Mouse (Mus musculus) hindbrain, embryonic 12.5 days (tissue): ENCODE results near the gene Mrpl36. TPM values are rescaled to one million over a fixed set of nuclear protein-coding genes. Genes with fewer than 3 reads are reported as not detected.

Source experiments
- ATAC-seq: fragments of 200-750 bp; cut with Nextera tagmentation; 2 replicates; pipeline ENCODE4 v1.8.0; 2017; ENCODE audit warnings: moderate TSS enrichment; ENCODE audit not compliant: low FRiP score
- H3K27ac ChIP-seq: fragments of 300-500 bp; sonication (generic); 2 replicates; pipeline ENCODE4 v1.5.1; 2016; ENCODE audit warnings: mild to moderate bottlenecking
- H3K27me3 ChIP-seq: fragments of 300-500 bp; sonication (generic); 2 replicates; pipeline ENCODE4 v1.6.1; 2016; ENCODE audit warnings: mild to moderate bottlenecking
- H3K36me3 ChIP-seq: fragments of 300-500 bp; sonication (generic); 2 replicates; pipeline ENCODE4 v1.6.1; 2016; ENCODE audit warnings: mild to moderate bottlenecking
- H3K4me1 ChIP-seq: fragments of 300-500 bp; sonication (generic); 2 replicates; pipeline ENCODE4 v1.6.1; 2016
- H3K4me2 ChIP-seq: fragments of 300-500 bp; sonication (generic); replicated peaks from 2 replicates; pipeline ENCODE4 v1.6.1; 2016; ENCODE audit warnings: mild to moderate bottlenecking
- H3K4me3 ChIP-seq: fragments of 300-500 bp; sonication (generic); 2 replicates; pipeline ENCODE4 v1.5.1; 2016; ENCODE audit warnings: mild to moderate bottlenecking
- H3K9ac ChIP-seq: fragments of 300-500 bp; sonication (generic); 2 replicates; pipeline ENCODE4 v1.6.1; 2016; ENCODE audit warnings: mild to moderate bottlenecking, moderate library complexity
- H3K9me3 ChIP-seq: fragments of 300-500 bp; sonication (generic); replicated peaks from 2 replicates; pipeline ENCODE4 v1.6.1; 2016; ENCODE audit warnings: mild to moderate bottlenecking
- WGBS: fragments of 180-500 bp; shearing (Covaris S2); methylation state at CpG from one replicate; pipeline ENCODE4 v1.1.7; 2016; 5-methylcytosine and 5-hydroxymethylcytosine counted together
- polyA plus RNA-seq: library from polyadenylated mRNA; unstranded; fragments of >200 nt; fragmentation: Nextera tagmentation; extraction: Ambion mirVana; gene quantifications from 2 replicates; pipeline ENCODE4 v1.2.1, GENCODE M21; 2016

Gene Mrpl36
- polyA plus RNA-seq, 1 experiment from 2014 or later: 101 TPM

GRCm38 (mm10) chr13:73347922-73348650 lies 19.8 kb downstream of the Mrpl36 start:
- Histone ChIP-seq H3K27me3 (no peaks in the 10 kb centered on the region), H3K9me3 (no peaks in the 10 kb centered on the region), H3K4me1 (no peaks in the 10 kb centered on the region), H3K4me3 (no peak overlapping the region), H3K4me2 (no peak overlapping the region), H3K36me3 (no peaks in the 10 kb centered on the region), H3K27ac (no peak overlapping the region), H3K9ac (no peak overlapping the region)
- WGBS: 86% methylated on average over 7 of the region's 7 CpGs
- ATAC-seq: no peak

- H3K4me1 ChIP-seq: no peaks in the 10 kb centered on the region
- no peak overlapping the region for H3K27ac ChIP-seq
- no peak overlapping the region for H3K9ac ChIP-seq
- no peak for ATAC-seq
- H3K9me3 ChIP-seq: no peaks in the 10 kb centered on the region
- H3K4me2 ChIP-seq: no peak overlapping the region
- no peak overlapping the region for H3K4me3 ChIP-seq
- 90% methylated on average over 9 of the region's 9 CpGs for WGBS
- no peaks in the 10 kb centered on the region for H3K27me3 ChIP-seq
- no peaks in the 10 kb centered on the region for H3K36me3 ChIP-seq
Observed at GRCm38 (mm10) chr13:73350741-73351140, 22.4 kb downstream of the Mrpl36 start.

GRCm38 (mm10) chr13:73351910-73352309 lies 23.6 kb downstream of the Mrpl36 start:
- Histone ChIP-seq H3K36me3 (no peaks in the 10 kb centered on the region), H3K27me3 (no peaks in the 10 kb centered on the region), H3K4me3 (no peak overlapping the region), H3K27ac (no peak overlapping the region), H3K4me2 (no peak overlapping the region), H3K9ac (no peak overlapping the region), H3K4me1 (no peaks in the 10 kb centered on the region), H3K9me3 (no peaks in the 10 kb centered on the region)
- no peak for ATAC-seq
- 71% methylated on average over 3 of the region's 3 CpGs for WGBS

- ATAC-seq: no peak
- H3K9me3 ChIP-seq: no peaks in the 10 kb centered on the region
- no peak overlapping the region for H3K27ac ChIP-seq
- H3K4me3 ChIP-seq: no peak overlapping the region
- H3K36me3 ChIP-seq: no peaks in the 10 kb centered on the region
- no peaks in the 10 kb centered on the region for H3K27me3 ChIP-seq
- H3K9ac ChIP-seq: no peak overlapping the region
- no peak overlapping the region for H3K4me2 ChIP-seq
- no peaks in the 10 kb centered on the region for H3K4me1 ChIP-seq
Observed at GRCm38 (mm10) chr13:73352491-73352890, 24.2 kb downstream of the Mrpl36 start.

GRCm38 (mm10) chr13:73357106-73357505 lies 28.8 kb downstream of the Mrpl36 start:
- no peak for ATAC-seq
- Histone ChIP-seq H3K4me1 (no peaks in the 10 kb centered on the region), H3K4me2 (no peak overlapping the region), H3K27me3 (no peaks in the 10 kb centered on the region), H3K9me3 (no peaks in the 10 kb centered on the region), H3K27ac (no peak overlapping the region), H3K4me3 (no peak overlapping the region), H3K9ac (no peak overlapping the region), H3K36me3 (no peaks in the 10 kb centered on the region)
- 82% methylated on average over 3 of the region's 3 CpGs for WGBS

GRCm38 (mm10) chr13:73373367-73373766 lies 45.1 kb downstream of the Mrpl36 start:
- Histone ChIP-seq H3K9ac (no peak overlapping the region), H3K27ac (no peak overlapping the region), H3K36me3 (no peaks in the 10 kb centered on the region), H3K27me3 (no peaks in the 10 kb centered on the region), H3K9me3 (no peaks in the 10 kb centered on the region), H3K4me1 (no peaks in the 10 kb centered on the region; the same call in 1 of the 2 replicates), H3K4me2 (no peak overlapping the region), H3K4me3 (no peak overlapping the region)
- WGBS: 78% methylated on average over 4 of the region's 4 CpGs
- no peak for ATAC-seq

- H3K27ac ChIP-seq: no peak overlapping the region
- no peak for ATAC-seq
- H3K9ac ChIP-seq: no peak overlapping the region
- H3K4me3 ChIP-seq: no peak overlapping the region
- H3K4me2 ChIP-seq: no peak overlapping the region
- no peaks in the 10 kb centered on the region for H3K27me3 ChIP-seq
- H3K4me1 ChIP-seq: no peaks in the 10 kb centered on the region; the same call in 1 of the 2 replicates
- 66% methylated on average over 2 of the region's 2 CpGs for WGBS
- H3K9me3 ChIP-seq: no peaks in the 10 kb centered on the region
- no peaks in the 10 kb centered on the region for H3K36me3 ChIP-seq
Observed at GRCm38 (mm10) chr13:73374612-73375011, 46.3 kb downstream of the Mrpl36 start.

GRCm38 (mm10) chr13:73377637-73378036 lies 49.3 kb downstream of the Mrpl36 start:
- H3K36me3 ChIP-seq: no peaks in the 10 kb centered on the region
- H3K4me1 ChIP-seq: no peaks in the 10 kb centered on the region; the same call in 1 of the 2 replicates
- no peaks in the 10 kb centered on the region for H3K27me3 ChIP-seq
- no peak overlapping the region for H3K27ac ChIP-seq
- 85% methylated on average over 9 of the region's 9 CpGs for WGBS
- H3K4me2 ChIP-seq: no peak overlapping the region
- no peaks in the 10 kb centered on the region for H3K9me3 ChIP-seq
- no peak overlapping the region for H3K4me3 ChIP-seq
- H3K9ac ChIP-seq: no peak overlapping the region
- no peak for ATAC-seq

Other genes starting within 250 kb of the Mrpl36 start
- gene Irx4, start 68.0 kb upstream of the Mrpl36 start, polyA plus RNA-seq: 7.6 and 8.7 TPM in 2 replicates
- 263 and 312 TPM in 2 replicates for gene Ndufs6, start within 50 bp of the Mrpl36 start, polyA plus RNA-seq
- 67.0 and 68.4 TPM in 2 replicates for gene Lpcat1, start 138.7 kb downstream of the Mrpl36 start, polyA plus RNA-seq
- gene Slc6a3, start 208.2 kb downstream of the Mrpl36 start, polyA plus RNA-seq: 0.05 TPM in 1 of 2 replicates, not detected in the other